Mouse (Mus musculus): ENCODE results near the gene Mesd.

DNA sequence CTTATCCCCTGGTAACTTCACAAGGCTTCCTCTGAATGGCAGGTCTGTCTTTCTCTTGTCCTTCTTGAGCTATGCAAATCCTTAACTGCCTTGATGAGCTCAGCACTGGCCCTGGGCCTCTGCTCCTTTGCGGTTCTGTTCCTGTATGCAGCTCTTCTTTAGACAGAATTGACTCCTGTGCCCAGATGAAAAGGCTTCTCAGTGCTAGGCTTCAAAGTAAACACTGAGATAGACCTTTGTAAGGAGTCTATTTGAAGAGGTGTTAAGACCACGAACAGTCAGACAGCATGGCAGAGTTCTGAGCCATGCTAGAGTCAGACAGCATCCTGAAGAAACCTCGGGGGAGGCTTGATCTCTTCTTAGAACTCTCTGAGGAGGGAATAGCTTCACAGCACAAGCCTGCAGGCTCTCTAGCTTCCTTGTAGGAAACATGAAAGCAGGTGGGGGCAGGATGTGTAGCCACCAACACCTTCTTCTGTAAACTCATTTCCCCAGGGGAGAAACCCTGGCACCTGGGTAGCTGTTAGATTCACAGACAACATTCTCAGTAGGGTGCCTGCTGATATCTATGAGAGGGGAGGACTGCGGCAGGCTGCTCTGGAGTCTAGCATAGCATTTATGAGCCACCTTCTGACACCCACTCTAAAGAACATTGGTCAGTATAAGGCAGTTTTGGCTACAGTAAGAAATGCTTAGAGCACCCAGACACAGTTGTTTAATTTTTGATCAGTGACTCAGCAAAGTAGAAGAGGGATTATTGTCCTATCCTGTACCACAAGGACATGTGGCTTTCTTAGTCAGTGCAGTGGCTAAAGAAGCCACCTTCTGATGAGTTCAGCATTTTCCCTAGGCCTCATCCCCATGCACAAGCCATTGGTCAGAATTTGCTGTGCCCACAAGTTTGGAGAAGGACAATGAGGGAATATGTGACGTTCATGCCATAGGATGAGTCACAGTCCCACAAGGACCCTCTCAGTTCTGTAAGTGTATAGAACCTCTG is 31.6 kb upstream of the Mesd start:
- TF ChIP-seq CTCF (IDR thresholded peaks at IDR 0.05; ENCODE audit: borderline replicate concordance, insufficient read depth, low read depth, low read length) (no peak), POLR2A (IDR thresholded peaks at IDR 0.05; ENCODE audit: borderline replicate concordance, insufficient read depth, low read length) (no peak)

Measured in cerebellum, adult 2 months (tissue).